Mouse (Mus musculus): Measurements from ENCODE around the gene Tln2.

The Tln2 gene

GRCm38 (mm10) chr9:67211220-67211619, 348.3 kb downstream of the Tln2 start:
- no peak for DNase-seq (ENCODE audit: low spot score in 2 of 2)

GRCm38 (mm10) chr9:67209451-67209850, 350.1 kb downstream of the Tln2 start:
- no peak for DNase-seq (ENCODE audit: low spot score in 2 of 2)

- DNase-seq (ENCODE audit: low spot score in 2 of 2): no peak
Observed at GRCm38 (mm10) chr9:67208420-67208819, 351.1 kb downstream of the Tln2 start.

- no peak for DNase-seq (ENCODE audit: low spot score in 2 of 2)
Observed at GRCm38 (mm10) chr9:67205175-67205574, 354.3 kb downstream of the Tln2 start.

- DNase-seq (ENCODE audit: low spot score in 2 of 2): no peak
Observed at GRCm38 (mm10) chr9:67196609-67197008, 362.9 kb downstream of the Tln2 start.

- DNase-seq (ENCODE audit: low spot score in 2 of 2): no peak
Observed at GRCm38 (mm10) chr9:67195306-67195705, 364.2 kb downstream of the Tln2 start.

- no peak for DNase-seq (ENCODE audit: low spot score in 2 of 2)
Observed at GRCm38 (mm10) chr9:67191488-67192331, 367.8 kb downstream of the Tln2 start.

GRCm38 (mm10) chr9:67187686-67188085, 371.8 kb downstream of the Tln2 start:
- DNase-seq (ENCODE audit: low spot score in 2 of 2): no peak

GRCm38 (mm10) chr9:67187182-67187581, 372.3 kb downstream of the Tln2 start:
- DNase-seq (ENCODE audit: low spot score in 2 of 2): no peak

- no peak for DNase-seq (ENCODE audit: low spot score in 2 of 2)
Observed at GRCm38 (mm10) chr9:67184556-67184955, 374.9 kb downstream of the Tln2 start.

- DNase-seq (ENCODE audit: low spot score in 2 of 2): no peak
Observed at GRCm38 (mm10) chr9:67183520-67183919, 376.0 kb downstream of the Tln2 start.

GRCm38 (mm10) chr9:67182006-67182405, 377.5 kb downstream of the Tln2 start:
- DNase-seq (ENCODE audit: low spot score in 2 of 2): no peak

- DNase-seq (ENCODE audit: low spot score in 2 of 2): no peak
Observed at GRCm38 (mm10) chr9:67178709-67179108, 380.8 kb downstream of the Tln2 start.

GRCm38 (mm10) chr9:67178203-67178602, 381.3 kb downstream of the Tln2 start:
- DNase-seq (ENCODE audit: low spot score in 2 of 2): no peak

- DNase-seq (ENCODE audit: low spot score in 2 of 2): no peak
Observed at GRCm38 (mm10) chr9:67176073-67176472, 383.4 kb downstream of the Tln2 start.

- no peak for DNase-seq (ENCODE audit: low spot score in 2 of 2)
Observed at GRCm38 (mm10) chr9:67173816-67174215, 385.7 kb downstream of the Tln2 start.

- DNase-seq (ENCODE audit: low spot score in 2 of 2): no peak
Observed at GRCm38 (mm10) chr9:67173154-67173553, 386.3 kb downstream of the Tln2 start.

- no peak for DNase-seq (ENCODE audit: low spot score in 2 of 2)
Observed at GRCm38 (mm10) chr9:67171409-67171808, 388.1 kb downstream of the Tln2 start.

- DNase-seq (ENCODE audit: low spot score in 2 of 2): no peak
Observed at GRCm38 (mm10) chr9:67170759-67171158, 388.7 kb downstream of the Tln2 start.

GRCm38 (mm10) chr9:67170047-67170446, 389.5 kb downstream of the Tln2 start:
- no peak for DNase-seq (ENCODE audit: low spot score in 2 of 2)
